Mouse (Mus musculus) heart, adult 2 months (tissue): ENCODE results near the gene Upk3a. TPM values are rescaled to one million over a fixed set of nuclear protein-coding genes. Genes with fewer than 3 reads are reported as not detected.
"Not testable (repeated sequence)": the region's sequence is repeated elsewhere in the genome, so short reads cannot be mapped to it uniquely, and the experiment has no call there.

ENCODE experiments used
- DNase-seq, 2 experiments: peaks; one replicate each; pipeline ENCODE4 v3.0.0; 2021
- H3K27ac ChIP-seq: fragments of 200-600 bp; 2 replicates; pipeline ENCODE4 v1.8.1; 2022
- H3K27me3 ChIP-seq: fragments of 200-500 bp; 2 replicates; pipeline ENCODE4 v1.6.1; 2012; ENCODE audit warnings: mild to moderate bottlenecking, low read length, inconsistent platforms, mixed read lengths; ENCODE audit not compliant: control insufficient read depth, insufficient read depth
- H3K36me3 ChIP-seq: fragments of 200-500 bp; 2 replicates; pipeline ENCODE4 v1.6.1; 2012; ENCODE audit warnings: low read length, inconsistent platforms; ENCODE audit not compliant: control insufficient read depth, insufficient read depth
- H3K4me1 ChIP-seq: fragments of 200-500 bp; 2 replicates; pipeline ENCODE4 v1.6.1; 2011; ENCODE audit warnings: low read length; ENCODE audit not compliant: control insufficient read depth, insufficient read depth
- H3K4me3 ChIP-seq: fragments of 200-600 bp; 2 replicates; pipeline ENCODE4 v1.8.1; 2022
- H3K79me2 ChIP-seq: fragments of 200-500 bp; replicated peaks from 2 replicates; pipeline ENCODE4 v1.6.1; 2012; ENCODE audit warnings: mild to moderate bottlenecking, inconsistent platforms, low read length, moderate library complexity, mixed read lengths; ENCODE audit not compliant: control insufficient read depth, insufficient read depth
- H3K9ac ChIP-seq: fragments of 200-500 bp; 2 replicates; pipeline ENCODE4 v1.6.1; 2012; ENCODE audit warnings: low read depth, mild to moderate bottlenecking, control low read depth, inconsistent platforms, low read length, mixed read lengths
- CTCF ChIP-seq: fragments of 200-600 bp; IDR thresholded peaks from 2 replicates; pipeline ENCODE4 v1.8.1; 2022; ENCODE audit warnings: antibody characterized with exemption, mild to moderate bottlenecking, moderate library complexity
- EP300 ChIP-seq: fragments of 200-500 bp; IDR thresholded peaks from 2 replicates; pipeline ENCODE4 v1.6.1; 2011; ENCODE audit warnings: low read depth, low read length, control low read depth; ENCODE audit not compliant: insufficient read depth
- POLR2A ChIP-seq: fragments of 200-500 bp; IDR thresholded peaks from 2 replicates; pipeline ENCODE4 v1.6.1; 2011; ENCODE audit warnings: mild to moderate bottlenecking, low read depth, low read length, control low read depth; ENCODE audit not compliant: insufficient read depth
- WGBS: fragments of 180-500 bp; shearing (Covaris S2); methylation state at CpG from one replicate; pipeline ENCODE4 v1.1.7; 2018; 5-methylcytosine and 5-hydroxymethylcytosine counted together
- intact Hi-C: fragments of 180-260 bp; cut with DNase I; formaldehyde crosslinking; loops from one replicate; pipeline ENCODE4 v1.15.1; 2025
- polyA plus RNA-seq: library from polyadenylated mRNA; depleted of rRNA; stranded (reverse); fragments of >200 nt; gene quantifications from 2 replicates; pipeline ENCODE4 v1.2.3, GENCODE M21; 2012
- total RNA-seq, 2 experiments: library from RNA; stranded (reverse); gene quantifications; 2 replicates each; pipeline ENCODE4 v1.2.3; 2021

The Upk3a gene
- total and polyA plus RNA-seq, 3 experiments, result 0.39 TPM; not detected in 2

DNA sequence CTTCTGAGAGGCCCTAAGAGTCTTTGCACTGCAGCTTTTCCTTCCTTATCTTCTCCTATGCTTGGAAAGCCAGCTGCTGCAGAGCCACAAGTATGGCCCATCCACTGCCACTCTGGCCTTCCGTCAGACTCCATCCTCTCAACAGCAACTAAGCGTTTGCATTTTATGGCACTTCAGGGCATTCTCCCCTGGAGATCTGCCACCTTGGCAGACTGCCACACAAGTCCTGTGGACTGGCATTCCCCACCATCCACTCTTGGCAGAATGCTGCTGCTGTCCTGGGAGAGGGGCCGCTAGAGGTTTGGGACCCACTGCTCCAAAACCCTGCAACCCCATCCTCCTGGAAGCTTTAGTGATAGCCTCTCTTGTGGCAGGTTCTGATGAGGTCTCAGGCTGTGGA, 14.9 kb downstream of the Upk3a start:
- WGBS, result 55% methylated on average over 3 of the region's 3 CpGs
- H3K9ac ChIP-seq, result no peak overlapping the region
- TF ChIP-seq CTCF (no peak), EP300 (no peak), POLR2A (no peak)
- no peak overlapping the region for H3K27ac ChIP-seq
- no peak for DNase-seq
- intact Hi-C loops, result no loop called here
- no peak overlapping the region for H3K4me3 ChIP-seq
- no peaks in the 10 kb centered on the region for H3K27me3 ChIP-seq
- H3K79me2 ChIP-seq, result no peaks in the 10 kb centered on the region
- no peaks in the 10 kb centered on the region for H3K36me3 ChIP-seq
- peaks cover 3% of the 10 kb centered on the region for H3K4me1 ChIP-seq

DNA sequence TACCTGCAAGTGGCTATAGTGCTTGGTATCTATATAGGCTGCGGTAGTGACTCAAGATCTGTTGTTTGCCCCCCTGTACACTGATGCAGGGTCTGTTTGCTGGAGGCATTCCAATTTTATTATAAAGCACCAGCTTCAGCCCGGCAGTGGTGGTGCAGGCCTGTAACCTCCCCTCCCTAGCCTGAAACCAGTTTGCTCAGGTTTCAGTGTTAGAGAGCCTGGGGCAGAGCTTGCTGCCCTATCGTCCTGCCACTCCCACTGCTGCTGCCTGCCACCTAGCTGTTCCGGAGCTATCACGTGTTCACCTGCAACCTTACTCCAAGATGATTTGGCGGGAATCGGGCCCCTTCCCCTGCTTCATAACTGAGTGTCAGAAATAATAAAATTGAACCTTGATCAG, 17.0 kb downstream of the Upk3a start:
- H3K27ac ChIP-seq, H3K4me3 ChIP-seq, DNase-seq, H3K79me2 ChIP-seq, H3K36me3 ChIP-seq, H3K4me1 ChIP-seq, H3K27me3 ChIP-seq, H3K9ac ChIP-seq, intact Hi-C loops: not testable (repeated sequence)
- WGBS, result 49% methylated on average over 7 of the region's 7 CpGs

GRCm38 (mm10) chr15:85036566-85037342, 19.8 kb downstream of the Upk3a start:
- peak; percentile 98 to 99 for DNase-seq
- Histone ChIP-seq H3K36me3 (no peaks in the 10 kb centered on the region), H3K27me3 (no peaks in the 10 kb centered on the region), H3K9ac (peak overlapping the region; percentile 88), H3K79me2 (no peaks in the 10 kb centered on the region), H3K4me1 (peaks cover 11% of the 10 kb centered on the region), H3K27ac (peak overlapping the region; percentile 86), H3K4me3 (peak overlapping the region; percentile 73)
- TF ChIP-seq EP300 (peak; percentile 75; the same call in 1 of the 2 replicates), CTCF (no peak), POLR2A (peak; percentile 51)
- under 1% methylated on average over 75 of the region's 75 CpGs for WGBS
- intact Hi-C loops, result loop anchor here (2.0 kb wide), 1 partner anchor 48 kb away; the partner anchor contains the start of gene 5031439G07Rik

GRCm38 (mm10) chr15:85037343-85037690, 20.4 kb downstream of the Upk3a start:
- Histone ChIP-seq H3K4me3 (peak overlapping the region; percentile 73), H3K4me1 (peaks cover 14% of the 10 kb centered on the region), H3K79me2 (no peaks in the 10 kb centered on the region), H3K27ac (peak overlapping the region; percentile 86), H3K9ac (peak overlapping the region; percentile 88), H3K27me3 (no peaks in the 10 kb centered on the region), H3K36me3 (no peaks in the 10 kb centered on the region)
- no peak for DNase-seq
- 2% methylated on average over 8 of the region's 8 CpGs for WGBS
- TF ChIP-seq CTCF (no peak), POLR2A (no peak), EP300 (no peak)
- intact Hi-C loops, result loop anchor here (2.0 kb wide), 1 partner anchor 49 kb away; the partner anchor contains the start of gene 5031439G07Rik

DNA sequence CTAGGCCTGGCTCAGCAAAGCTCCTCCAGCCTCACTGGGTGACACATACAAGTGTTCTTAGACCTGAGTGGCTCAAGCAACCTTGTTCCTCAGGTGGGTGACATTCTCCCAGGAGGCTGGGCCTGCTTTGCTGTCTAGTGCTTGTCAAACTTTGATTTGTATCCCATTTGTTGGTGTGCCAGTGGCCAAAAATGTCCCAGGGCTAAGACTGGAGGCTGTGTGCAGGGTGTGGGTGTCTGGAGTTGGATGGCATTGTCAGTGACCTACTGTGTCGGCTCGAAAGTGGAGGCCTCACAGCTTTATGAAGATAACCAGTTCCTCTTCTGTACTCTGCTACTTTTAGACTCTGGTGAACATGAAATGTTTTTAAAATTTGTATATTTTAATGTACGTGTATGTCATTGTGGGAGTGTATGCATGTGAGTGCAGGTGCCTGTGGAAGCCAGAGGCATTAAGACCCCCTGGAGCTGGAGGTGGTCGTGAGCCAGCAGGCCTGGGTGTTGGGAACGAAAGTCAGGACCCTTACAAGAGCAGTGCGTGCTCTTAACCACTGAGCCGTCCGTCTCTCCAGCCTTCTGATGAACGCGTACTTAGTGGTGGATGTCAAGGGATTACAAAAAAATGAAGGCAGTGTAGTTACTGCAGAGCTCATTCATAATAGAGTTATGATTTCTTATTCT, 24.7 kb downstream of the Upk3a start:
- WGBS, result 63% methylated on average over 10 of the region's 10 CpGs
- TF ChIP-seq CTCF (no peak), EP300 (no peak), POLR2A (no peak)
- peaks cover 19% of the 10 kb centered on the region for H3K4me1 ChIP-seq
- H3K27me3 ChIP-seq, result no peaks in the 10 kb centered on the region
- H3K36me3 ChIP-seq, result no peaks in the 10 kb centered on the region
- no peaks in the 10 kb centered on the region for H3K79me2 ChIP-seq
- H3K9ac ChIP-seq, result no peak overlapping the region
- H3K27ac ChIP-seq, result peak overlapping the region; percentile 65
- no peak overlapping the region for H3K4me3 ChIP-seq
- intact Hi-C loops, result loop anchor here (2.0 kb wide), 1 partner anchor 39 kb away; no protein-coding TSS in a partner anchor
- DNase-seq, result no peak

GRCm38 (mm10) chr15:85042361-85042954, 25.5 kb downstream of the Upk3a start:
- Histone ChIP-seq H3K9ac (no peak overlapping the region), H3K79me2 (no peaks in the 10 kb centered on the region), H3K36me3 (no peaks in the 10 kb centered on the region), H3K4me1 (peaks cover 19% of the 10 kb centered on the region), H3K27ac (peak overlapping the region; percentile 65), H3K4me3 (no peak overlapping the region), H3K27me3 (no peaks in the 10 kb centered on the region)
- WGBS, result 19% methylated on average over 4 of the region's 4 CpGs
- intact Hi-C loops, result loop anchor here (2.0 kb wide), 1 partner anchor 40 kb away; no protein-coding TSS in a partner anchor
- TF ChIP-seq EP300 (no peak), POLR2A (no peak), CTCF (peak; percentile 82)
- DNase-seq, result peak; percentile 63 to 72
